Mouse (Mus musculus): ENCODE results near the gene Cisd3.
"Not testable (repeated sequence)": the region's sequence is repeated elsewhere in the genome, so short reads cannot be mapped to it uniquely, and the experiment has no call there.

Cisd3 gene

GRCm38 (mm10) chr11:97711200-97711900 lies 25.7 kb downstream of the Cisd3 start:
- no peak for DNase-seq (ENCODE audit: low read depth, low spot score)

DNA sequence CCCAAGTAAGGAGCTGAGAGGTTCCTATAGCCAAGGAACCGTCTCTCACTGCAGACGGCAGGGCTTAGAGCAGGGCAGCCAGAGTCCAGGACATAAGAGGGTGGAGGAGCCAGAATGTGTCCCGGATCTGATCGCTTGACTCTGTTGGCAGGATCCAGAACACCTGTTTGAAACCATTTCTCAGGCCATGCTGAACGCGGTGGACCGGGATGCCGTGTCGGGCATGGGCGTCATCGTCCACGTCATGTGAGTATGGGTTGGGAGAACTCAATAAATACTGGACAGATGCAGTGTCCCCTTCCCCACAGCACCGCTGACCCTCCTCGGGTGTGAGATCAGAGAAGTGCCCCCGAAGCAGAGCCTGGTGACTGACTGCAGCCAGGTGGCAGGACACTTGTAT lies 26.7 kb downstream of the Cisd3 start:
- DNase-seq (ENCODE audit: low read depth, low spot score), result no peak

GRCm38 (mm10) chr11:97713896-97714295 lies 28.3 kb downstream of the Cisd3 start:
- no peak for DNase-seq (ENCODE audit: low read depth, low spot score)

GRCm38 (mm10) chr11:97714356-97714755 lies 28.7 kb downstream of the Cisd3 start:
- no peak for DNase-seq (ENCODE audit: low read depth, low spot score)

GRCm38 (mm10) chr11:97714784-97715760 lies 29.4 kb downstream of the Cisd3 start:
- no peak for DNase-seq (ENCODE audit: low read depth, low spot score)

DNA sequence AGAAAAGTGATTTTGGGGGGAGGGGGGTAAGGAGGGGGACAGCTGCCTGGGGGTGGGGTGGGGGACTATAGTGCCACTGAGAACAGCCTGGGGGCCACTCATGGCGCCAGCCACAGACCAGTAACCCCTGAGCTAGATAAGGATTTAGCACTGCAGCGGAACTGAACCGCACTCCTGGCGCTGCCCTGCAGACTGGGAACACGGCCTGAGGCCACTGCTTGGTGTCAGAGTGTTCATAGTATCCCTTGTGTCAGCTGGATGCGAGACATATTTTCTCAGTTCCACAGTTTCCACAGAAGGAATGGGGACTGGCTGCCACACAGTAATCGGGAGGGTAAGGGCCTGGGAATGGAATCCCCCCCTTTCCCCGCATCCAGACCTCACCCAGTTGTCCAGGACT lies 30.4 kb downstream of the Cisd3 start:
- DNase-seq (ENCODE audit: low read depth, low spot score), result no peak

DNA sequence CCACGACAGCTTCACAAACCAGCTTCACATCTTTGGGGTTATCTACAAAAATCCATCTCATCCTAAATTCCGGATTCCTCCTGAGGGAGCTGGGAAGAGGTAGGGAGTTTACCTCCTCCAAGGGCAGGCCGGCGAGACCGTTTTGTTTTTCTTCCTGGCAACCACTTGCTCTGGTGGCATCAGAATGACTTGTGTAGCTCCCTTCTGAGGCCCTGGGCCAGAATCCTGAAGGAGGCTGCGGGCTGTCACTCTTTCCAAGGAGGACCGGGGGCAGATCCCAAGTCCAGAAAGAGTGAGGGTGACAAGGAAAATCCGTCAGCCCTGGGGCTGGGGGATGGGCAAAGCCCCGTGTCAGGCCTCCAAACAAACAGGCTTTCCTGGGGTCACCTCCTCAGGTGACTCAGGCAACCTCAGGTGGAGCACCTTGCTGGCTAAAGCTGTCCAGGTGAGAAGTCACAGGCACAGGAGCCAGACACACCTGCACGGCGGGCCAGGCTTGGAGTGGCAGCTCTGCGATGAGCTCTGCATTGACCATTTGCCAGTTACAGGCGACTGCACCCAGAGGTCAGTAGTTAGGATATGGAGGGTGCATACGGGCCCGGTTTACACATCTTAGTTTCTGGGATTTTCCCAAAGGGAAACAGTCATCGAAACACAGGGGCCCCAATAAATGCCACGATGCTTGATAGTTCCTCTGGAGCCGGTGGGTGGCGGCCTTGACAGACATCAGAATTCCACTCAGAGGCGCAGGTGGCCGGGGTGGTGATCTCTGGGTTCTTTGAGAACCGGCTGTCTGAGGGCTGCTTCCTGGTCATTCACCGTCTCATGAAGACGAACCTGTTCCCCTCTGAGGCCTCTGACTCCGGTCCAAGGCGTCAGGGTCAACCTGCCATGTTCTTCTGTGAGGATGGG lies 32.0 kb downstream of the Cisd3 start:
- DNase-seq (ENCODE audit: low read depth, low spot score), result no peak

DNA sequence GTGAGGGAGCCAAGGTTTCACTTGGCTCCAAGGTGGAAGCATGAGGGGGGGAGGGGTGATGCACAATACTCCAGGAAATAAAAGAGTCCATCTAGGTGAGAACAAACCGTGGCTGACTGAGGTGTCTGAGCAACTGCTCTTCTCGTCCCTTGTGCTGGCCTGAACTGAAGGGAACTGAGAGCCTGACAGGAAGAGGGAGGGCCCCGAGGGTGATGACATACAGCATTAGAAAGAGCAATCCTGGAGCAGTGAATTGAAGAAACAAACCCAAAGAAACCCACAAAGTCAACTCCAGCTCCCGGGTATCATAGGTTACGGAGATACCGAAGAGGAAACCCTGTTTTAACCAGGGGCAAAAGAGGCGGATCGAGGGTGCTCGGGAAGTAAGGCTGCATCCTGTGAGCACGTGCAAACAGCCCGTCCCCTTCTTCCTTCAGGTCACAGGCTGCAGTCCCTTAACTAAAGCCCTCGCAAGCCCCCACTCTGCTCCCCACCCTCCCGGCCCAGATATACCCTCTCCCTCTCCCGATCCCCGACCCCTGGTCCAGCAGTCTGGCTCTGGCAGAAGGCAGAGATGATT lies 32.7 kb downstream of the Cisd3 start:
- DNase-seq (ENCODE audit: low read depth, low spot score), result no peak

GRCm38 (mm10) chr11:97719041-97719440 lies 33.4 kb downstream of the Cisd3 start:
- DNase-seq (ENCODE audit: low read depth, low spot score), result no peak

GRCm38 (mm10) chr11:97721338-97721737 lies 35.7 kb downstream of the Cisd3 start:
- DNase-seq (ENCODE audit: low read depth, low spot score), result no peak

DNA sequence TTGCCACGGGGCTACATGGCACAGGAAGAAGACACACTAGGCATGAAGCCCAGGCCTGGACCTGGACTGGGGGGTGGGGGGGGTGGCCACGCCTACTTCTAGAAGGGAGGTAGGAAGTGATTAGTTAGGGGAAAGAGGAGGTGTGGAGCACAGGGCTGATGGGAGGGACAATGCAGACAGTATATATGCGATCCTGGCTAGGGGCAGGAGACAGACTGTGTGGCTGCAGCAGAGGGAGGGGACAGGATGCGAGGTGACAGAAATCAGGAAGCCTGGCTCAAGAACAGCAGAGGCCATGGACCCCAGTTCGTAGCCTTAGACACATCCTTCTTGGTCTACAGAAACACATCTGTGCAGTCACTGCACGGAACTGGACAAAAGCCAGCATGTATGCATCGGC lies 38.1 kb downstream of the Cisd3 start:
- DNase-seq (ENCODE audit: low read depth, low spot score), result no peak

GRCm38 (mm10) chr11:97728311-97728710 lies 42.7 kb downstream of the Cisd3 start:
- DNase-seq (ENCODE audit: low read depth, low spot score), result no peak

DNA sequence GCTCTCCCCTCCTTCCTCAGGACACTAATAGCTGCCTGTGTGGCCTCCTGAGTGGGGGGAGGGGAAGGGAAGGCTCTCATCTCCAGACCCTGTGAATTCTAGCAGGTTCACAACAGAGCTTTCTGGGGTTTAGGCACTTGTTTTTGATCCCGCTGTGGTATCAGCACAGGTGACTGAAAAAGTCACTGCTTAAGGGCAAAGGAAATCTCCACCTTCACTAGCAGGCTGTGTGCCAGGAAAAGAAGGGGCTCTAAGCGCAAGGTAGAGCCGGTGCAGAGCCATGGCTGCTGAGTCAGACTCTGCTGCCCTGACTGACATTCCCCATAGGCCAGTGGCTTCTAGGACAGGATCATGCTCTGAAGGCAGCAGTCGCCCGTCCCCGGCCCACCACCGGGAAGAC lies 43.1 kb downstream of the Cisd3 start:
- no peak for DNase-seq (ENCODE audit: low read depth, low spot score)

DNA sequence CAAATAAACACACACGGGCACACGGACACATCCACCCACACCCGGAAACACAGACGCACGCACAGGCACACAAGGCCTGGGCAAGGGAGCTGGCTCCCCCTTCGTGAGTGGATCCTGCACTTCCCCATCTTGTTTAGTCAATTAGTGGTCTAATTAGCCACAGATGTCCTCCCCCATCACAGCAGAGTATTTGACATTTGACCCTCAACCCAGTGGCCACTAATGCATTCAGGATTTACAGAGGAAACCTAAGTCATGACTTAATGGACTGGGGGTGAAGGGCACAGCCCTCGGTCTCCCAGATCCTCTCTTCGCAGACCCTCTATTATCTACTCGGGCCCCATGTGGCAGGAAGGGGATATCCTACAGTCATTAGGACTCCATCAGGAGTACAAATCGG lies 48.1 kb downstream of the Cisd3 start:
- peak; percentile 67 for DNase-seq (ENCODE audit: low read depth, low spot score)

- DNase-seq (ENCODE audit: low read depth, low spot score), result not testable (repeated sequence)
Observed at GRCm38 (mm10) chr11:97734810-97735209, 49.2 kb downstream of the Cisd3 start.

GRCm38 (mm10) chr11:97736645-97737044 lies 51.0 kb downstream of the Cisd3 start:
- no peak for DNase-seq (ENCODE audit: low read depth, low spot score)

DNA sequence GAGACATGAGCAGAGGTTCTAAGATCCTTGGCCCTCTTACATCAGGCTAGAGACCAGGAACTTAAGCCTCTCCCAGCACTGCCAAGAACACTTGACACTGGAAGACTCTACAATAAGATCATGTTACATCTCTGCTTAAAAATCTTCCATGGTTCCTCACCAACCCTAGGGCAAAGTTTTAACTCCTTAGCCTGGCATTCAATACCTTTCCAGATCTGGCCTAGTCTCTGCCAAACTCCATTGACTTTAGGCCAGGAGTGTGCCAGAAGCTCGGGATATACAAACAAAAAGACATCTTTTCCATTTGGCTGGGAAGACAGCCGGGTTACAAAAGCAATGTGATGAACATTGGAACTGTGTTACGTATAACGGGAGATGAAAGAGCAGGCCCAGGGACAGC lies 52.0 kb downstream of the Cisd3 start:
- DNase-seq (ENCODE audit: low read depth, low spot score), result no peak

Measured in forelimb bud, embryonic 11.5 days (tissue).